Mouse (Mus musculus): ENCODE measurements around the gene Kifc5b. TPM values are rescaled to one million over a fixed set of nuclear protein-coding genes. Genes with fewer than 3 reads are reported as not detected.
"Not testable (repeated sequence)": the region's sequence is repeated elsewhere in the genome, so short reads cannot be mapped to it uniquely, and the experiment has no call there.

The Kifc5b gene
- polyA plus RNA-seq, 1 experiment from 2014 or later, result 0.69 TPM

DNA sequence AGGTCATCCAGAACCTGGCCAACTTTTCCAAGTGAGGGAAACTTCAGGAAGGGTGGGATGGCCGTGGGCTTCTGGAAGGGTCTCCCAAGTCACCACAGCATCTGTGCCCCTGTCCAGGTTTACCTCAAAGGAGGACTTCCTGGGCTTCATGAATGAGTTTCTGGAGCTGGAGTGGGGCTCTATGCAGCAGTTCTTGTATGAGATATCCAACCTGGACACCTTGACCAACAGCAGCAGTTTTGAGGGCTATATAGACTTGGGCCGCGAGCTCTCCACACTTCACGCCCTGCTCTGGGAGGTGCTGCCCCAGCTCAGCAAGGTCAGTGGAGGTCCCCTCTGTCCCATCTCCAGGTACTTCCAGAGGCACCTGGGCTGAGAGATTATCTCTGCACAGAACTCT, 42.9 kb downstream of the Kifc5b start:
- no peaks in the 10 kb centered on the region for H3K79me2 ChIP-seq (ENCODE audit: inconsistent target)
- H3K27ac ChIP-seq, result no peak overlapping the region
- WGBS (ENCODE audit: missing documents), result 98% methylated on average over 4 of the region's 4 CpGs
- H3K36me3 ChIP-seq (ENCODE audit: inconsistent target), result no peaks in the 10 kb centered on the region
- no peak overlapping the region for H3K4me3 ChIP-seq (ENCODE audit: inconsistent target)

DNA sequence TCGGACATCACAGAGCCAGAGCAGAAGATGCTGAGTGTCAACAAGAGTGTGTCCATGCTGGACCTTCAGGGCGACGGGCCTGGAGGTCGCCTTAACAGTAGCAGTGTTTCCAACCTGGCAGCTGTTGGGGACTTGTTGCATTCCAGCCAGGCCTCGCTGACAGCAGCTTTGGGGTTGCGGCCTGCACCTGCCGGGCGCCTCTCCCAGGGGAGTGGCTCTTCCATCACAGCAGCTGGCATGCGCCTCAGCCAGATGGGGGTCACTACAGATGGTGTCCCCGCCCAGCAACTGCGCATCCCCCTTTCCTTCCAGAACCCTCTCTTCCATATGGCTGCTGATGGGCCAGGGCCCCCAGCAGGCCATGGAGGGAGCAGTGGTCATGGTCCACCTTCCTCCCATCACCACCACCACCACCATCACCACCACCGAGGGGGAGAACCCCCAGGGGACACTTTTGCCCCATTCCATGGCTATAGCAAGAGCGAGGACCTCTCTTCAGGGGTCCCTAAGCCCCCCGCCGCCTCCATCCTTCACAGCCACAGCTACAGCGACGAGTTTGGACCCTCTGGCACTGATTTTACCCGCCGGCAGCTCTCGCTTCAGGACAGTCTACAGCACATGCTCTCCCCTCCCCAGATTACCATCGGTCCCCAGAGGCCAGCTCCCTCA, 44.8 kb downstream of the Kifc5b start:
- 96% methylated on average over 20 of the region's 21 CpGs for WGBS (ENCODE audit: missing documents)
- no peak overlapping the region for H3K27ac ChIP-seq
- no peak overlapping the region for H3K4me3 ChIP-seq (ENCODE audit: inconsistent target)
- no peaks in the 10 kb centered on the region for H3K79me2 ChIP-seq (ENCODE audit: inconsistent target)
- no peaks in the 10 kb centered on the region for H3K36me3 ChIP-seq (ENCODE audit: inconsistent target)

- Histone ChIP-seq H3K4me3 (ENCODE audit: inconsistent target) (no peak overlapping the region), H3K27ac (no peak overlapping the region), H3K36me3 (ENCODE audit: inconsistent target) (no peaks in the 10 kb centered on the region), H3K79me2 (ENCODE audit: inconsistent target) (no peaks in the 10 kb centered on the region)
- 97% methylated on average over 11 of the region's 11 CpGs for WGBS (ENCODE audit: missing documents)
These were observed 50.1 kb downstream of the Kifc5b start for GRCm38 (mm10) chr17:26966993-26967392.

DNA sequence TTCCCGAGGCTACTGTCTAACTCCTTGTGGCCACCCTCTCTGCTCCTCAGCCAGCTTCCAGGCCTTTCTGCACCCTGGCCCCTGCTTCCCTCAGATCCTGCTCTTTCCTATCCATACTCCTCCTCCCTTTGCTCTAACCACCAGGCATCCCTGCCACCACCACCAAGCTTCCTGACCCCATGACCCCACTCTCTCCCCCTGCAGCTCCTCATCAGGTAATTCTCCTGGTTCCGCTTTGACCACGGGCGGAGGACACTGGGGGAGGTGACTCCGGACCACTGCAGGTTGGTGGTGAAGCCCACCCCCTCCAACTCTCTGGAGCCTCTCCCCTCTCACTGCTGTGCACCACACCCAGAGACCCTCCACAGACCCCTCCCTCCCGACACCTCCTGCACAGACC, 50.6 kb downstream of the Kifc5b start:
- Histone ChIP-seq H3K36me3 (ENCODE audit: inconsistent target) (no peaks in the 10 kb centered on the region), H3K4me3 (ENCODE audit: inconsistent target) (no peak overlapping the region), H3K27ac (no peak overlapping the region), H3K79me2 (ENCODE audit: inconsistent target) (no peaks in the 10 kb centered on the region; the same call in 1 of the 2 replicates)
- 91% methylated on average over 6 of the region's 6 CpGs for WGBS (ENCODE audit: missing documents)

- 94% methylated on average over 6 of the region's 6 CpGs for WGBS (ENCODE audit: missing documents)
- no peak overlapping the region for H3K4me3 ChIP-seq (ENCODE audit: inconsistent target)
- no peak overlapping the region for H3K27ac ChIP-seq
- H3K36me3 ChIP-seq (ENCODE audit: inconsistent target), result no peaks in the 10 kb centered on the region
- peaks cover under 1% of the 10 kb centered on the region; the same call in 1 of the 2 replicates for H3K79me2 ChIP-seq (ENCODE audit: inconsistent target)
These were observed 51.3 kb downstream of the Kifc5b start for GRCm38 (mm10) chr17:26968200-26968611.

DNA sequence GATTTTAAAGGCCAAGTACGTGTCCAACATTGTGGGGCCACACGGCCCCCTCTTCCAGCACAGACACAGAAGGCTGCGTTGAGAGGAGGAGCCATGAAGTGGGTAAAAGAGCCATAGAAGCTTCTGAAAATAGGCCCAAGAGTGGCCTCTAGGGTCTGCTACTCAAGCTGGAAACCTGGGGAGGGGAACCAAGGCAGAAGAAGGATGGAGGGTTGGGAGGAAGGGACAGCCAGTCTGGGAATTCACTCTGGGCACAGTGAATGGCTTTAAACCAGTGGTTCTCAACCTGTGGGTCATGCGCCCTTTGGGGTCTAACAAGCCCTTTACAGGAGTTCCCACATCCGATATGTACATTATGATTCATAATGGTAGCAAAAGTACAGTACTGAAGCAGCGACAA, 52.4 kb downstream of the Kifc5b start:
- no peak overlapping the region for H3K27ac ChIP-seq
- H3K79me2 ChIP-seq (ENCODE audit: inconsistent target), result peaks cover 11% of the 10 kb centered on the region
- no peaks in the 10 kb centered on the region for H3K36me3 ChIP-seq (ENCODE audit: inconsistent target)
- no peak overlapping the region for H3K4me3 ChIP-seq (ENCODE audit: inconsistent target)
- 91% methylated on average over 6 of the region's 6 CpGs for WGBS (ENCODE audit: missing documents)

DNA sequence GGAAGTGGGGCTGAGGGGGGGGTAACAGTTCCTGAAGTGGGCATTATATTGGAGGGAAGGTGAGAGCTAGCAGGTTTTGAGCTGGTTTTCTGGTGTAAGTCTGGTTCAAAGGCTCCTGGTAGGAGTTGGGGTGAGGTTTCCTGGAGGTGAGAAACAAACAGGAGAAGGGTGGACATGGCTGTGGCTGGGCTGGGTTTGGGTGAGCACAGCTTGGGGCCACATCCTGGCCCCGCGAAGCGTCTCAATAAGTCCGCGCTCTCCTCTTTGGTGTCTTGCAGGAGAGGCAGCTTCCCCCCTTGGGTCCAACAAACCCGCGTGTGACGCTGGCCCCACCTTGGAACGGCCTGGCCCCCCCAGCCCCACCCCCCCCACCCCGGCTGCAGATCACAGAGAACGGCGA, 53.3 kb downstream of the Kifc5b start:
- no peak overlapping the region for H3K4me3 ChIP-seq (ENCODE audit: inconsistent target)
- WGBS (ENCODE audit: missing documents), result 73% methylated on average over 12 of the region's 12 CpGs
- H3K79me2 ChIP-seq (ENCODE audit: inconsistent target), result peaks cover 20% of the 10 kb centered on the region
- no peak overlapping the region for H3K27ac ChIP-seq
- H3K36me3 ChIP-seq (ENCODE audit: inconsistent target), result no peaks in the 10 kb centered on the region

DNA sequence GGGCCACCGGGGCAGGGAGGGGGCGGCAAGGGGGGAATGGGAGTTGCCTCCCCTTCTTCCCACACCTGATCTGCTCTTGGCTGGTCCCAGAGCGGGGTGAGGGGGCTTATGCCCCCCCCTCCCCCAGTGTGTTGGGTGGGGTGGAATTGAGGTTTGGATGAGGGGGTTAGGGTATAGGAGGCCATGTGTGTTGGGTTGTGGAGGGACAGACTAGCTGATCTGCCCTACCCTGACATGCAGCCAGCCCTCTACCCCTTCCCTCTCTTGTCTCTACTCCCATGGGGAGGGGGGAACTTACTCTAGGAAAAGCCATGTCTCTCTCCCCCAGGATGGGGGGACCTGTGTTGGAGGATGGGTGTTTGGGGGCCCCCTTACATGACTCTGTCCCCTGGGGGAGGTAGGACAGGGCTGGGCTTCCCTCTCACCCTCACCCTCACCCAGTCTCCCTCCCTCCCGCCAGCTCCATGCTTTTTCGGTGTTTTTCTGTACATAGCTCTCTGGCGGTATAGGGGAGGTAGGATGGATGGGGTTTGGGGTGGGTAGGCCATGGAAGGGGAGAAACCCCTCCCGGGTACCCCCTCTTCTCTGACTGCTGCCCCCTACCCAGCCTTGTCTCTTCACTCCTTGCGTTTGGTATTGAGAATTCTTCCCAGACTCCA, 54.5 kb downstream of the Kifc5b start:
- no peak overlapping the region for H3K4me3 ChIP-seq (ENCODE audit: inconsistent target)
- 88% methylated on average over 6 of the region's 8 CpGs for WGBS (ENCODE audit: missing documents)

GRCm38 (mm10) chr17:26972107-26972506, 55.2 kb downstream of the Kifc5b start:
- peak overlapping the region; percentile 87 for H3K4me3 ChIP-seq (ENCODE audit: inconsistent target)
- WGBS (ENCODE audit: missing documents), result 0% methylated on average over 2 of the region's 3 CpGs
- H3K79me2 ChIP-seq (ENCODE audit: inconsistent target), result peaks cover 32% of the 10 kb centered on the region
- 0 out of 2 replicates have a peak, but pooled peaks cover 10% of the 10 kb centered on the region for H3K36me3 ChIP-seq (ENCODE audit: inconsistent target)
- H3K27ac ChIP-seq, result peak overlapping the region; percentile 57

More for the DNA sequence above, 54.5 kb downstream of the Kifc5b start:
- Histone ChIP-seq H3K27ac (no peak overlapping the region), H3K36me3 (ENCODE audit: inconsistent target) (0 out of 2 replicates have a peak, but pooled peaks cover 7% of the 10 kb centered on the region), H3K79me2 (ENCODE audit: inconsistent target) (peaks cover 32% of the 10 kb centered on the region)

DNA sequence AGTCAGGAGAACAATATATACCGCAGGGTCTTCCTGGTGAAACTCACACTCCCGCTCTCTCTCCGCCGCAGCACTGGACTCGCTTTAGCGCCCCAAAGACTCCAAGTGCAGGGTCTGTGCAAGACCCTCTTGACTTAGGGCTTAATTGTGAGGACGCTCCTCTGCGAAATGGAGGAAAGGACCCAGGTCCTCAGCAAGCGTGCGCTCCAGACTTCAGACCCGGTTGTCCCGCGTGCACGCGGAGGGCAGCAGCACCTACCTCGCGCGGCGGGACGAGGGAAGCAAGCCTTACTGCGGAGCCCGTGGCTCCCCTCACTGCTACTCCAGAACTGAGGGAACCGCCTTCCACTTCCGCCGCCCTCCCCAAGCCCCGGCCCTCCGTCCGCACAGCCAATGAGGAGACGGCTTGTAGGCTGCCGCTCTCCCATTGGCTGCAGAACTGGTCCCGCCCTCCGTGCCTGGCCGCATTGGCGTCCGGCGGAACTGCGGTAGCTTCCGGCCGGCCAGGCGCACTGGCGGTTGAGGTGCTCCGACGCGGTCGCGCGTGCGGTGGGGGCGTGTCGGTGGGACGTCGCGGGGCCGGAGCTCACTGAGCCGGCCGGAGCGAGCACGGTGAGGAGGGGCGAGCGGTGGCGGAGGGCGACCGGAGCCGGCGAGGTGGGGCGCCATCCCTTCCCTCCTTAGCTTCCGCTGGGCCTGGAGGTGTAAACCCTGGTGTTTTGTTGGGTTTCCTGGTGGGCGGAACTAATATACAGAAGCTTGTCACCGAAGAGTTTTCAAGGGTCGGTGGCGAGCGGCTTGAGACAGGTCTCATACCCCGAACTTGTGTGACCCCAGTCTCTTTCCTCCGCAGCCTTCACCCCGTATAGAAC, 56.0 kb downstream of the Kifc5b start, which contains the start of gene Zbtb9:
Gene Zbtb9, plus strand, starts transcription at position 465 of the 872 bp plus-strand sequence.
- H3K36me3 ChIP-seq (ENCODE audit: inconsistent target), result 0 out of 2 replicates have a peak, but pooled peaks cover 10% of the 10 kb centered on the region
- peak within 1 kb of the TSS; percentile 57 for H3K27ac ChIP-seq
- WGBS (ENCODE audit: missing documents), result under 1% methylated on average over 75 of the region's 75 CpGs
- H3K79me2 ChIP-seq (ENCODE audit: inconsistent target), result peaks cover 32% of the 10 kb centered on the region
- H3K4me3 ChIP-seq (ENCODE audit: inconsistent target), result peak within 1 kb of the TSS; percentile 91

- peaks cover 32% of the 10 kb centered on the region for H3K79me2 ChIP-seq (ENCODE audit: inconsistent target)
- 0 out of 2 replicates have a peak, but pooled peaks cover 10% of the 10 kb centered on the region for H3K36me3 ChIP-seq (ENCODE audit: inconsistent target)
- WGBS (ENCODE audit: missing documents), result 89% methylated on average over 15 of the region's 15 CpGs
- no peak overlapping the region for H3K4me3 ChIP-seq (ENCODE audit: inconsistent target)
- no peak overlapping the region for H3K27ac ChIP-seq
These were observed 57.7 kb downstream of the Kifc5b start for GRCm38 (mm10) chr17:26974547-26974946.

GRCm38 (mm10) chr17:26975415-26975814, 58.5 kb downstream of the Kifc5b start:
- H3K79me2 ChIP-seq (ENCODE audit: inconsistent target), result peaks cover 32% of the 10 kb centered on the region
- H3K36me3 ChIP-seq (ENCODE audit: inconsistent target), result 0 out of 2 replicates have a peak, but pooled peaks cover 10% of the 10 kb centered on the region
- no peak overlapping the region for H3K27ac ChIP-seq
- no peak overlapping the region for H3K4me3 ChIP-seq (ENCODE audit: inconsistent target)

DNA sequence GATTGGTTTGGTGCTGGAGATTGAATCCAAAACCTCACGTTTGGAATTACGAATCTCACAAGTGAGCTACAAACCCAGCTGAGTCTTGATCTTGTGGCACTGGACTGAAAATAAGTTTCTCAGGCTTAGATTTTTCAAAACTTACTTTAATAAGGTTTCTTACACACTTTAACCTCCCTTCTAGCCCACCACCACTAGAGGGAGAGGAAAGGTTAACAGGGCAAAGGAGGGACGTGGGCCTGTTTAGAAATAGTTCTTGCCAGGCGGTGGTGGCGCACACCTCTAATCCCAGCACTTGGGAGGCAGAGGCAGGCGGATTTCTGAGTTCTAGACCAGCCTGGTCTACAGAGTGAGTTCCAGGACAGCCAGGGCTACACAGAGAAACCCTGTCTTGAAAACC, 60.5 kb downstream of the Kifc5b start:
- not testable (repeated sequence) for H3K27ac ChIP-seq; H3K4me3 ChIP-seq (ENCODE audit: inconsistent target)
- Histone ChIP-seq H3K36me3 (ENCODE audit: inconsistent target) (0 out of 2 replicates have a peak, but pooled peaks cover 10% of the 10 kb centered on the region), H3K79me2 (ENCODE audit: inconsistent target) (peaks cover 32% of the 10 kb centered on the region)
- WGBS (ENCODE audit: missing documents), result 94% methylated on average over 5 of the region's 6 CpGs

GRCm38 (mm10) chr17:26979426-26979825, 62.5 kb downstream of the Kifc5b start:
- 0 out of 2 replicates have a peak, but pooled peaks cover 10% of the 10 kb centered on the region for H3K36me3 ChIP-seq (ENCODE audit: inconsistent target)
- H3K4me3 ChIP-seq (ENCODE audit: inconsistent target), result no peak overlapping the region
- no peak overlapping the region for H3K27ac ChIP-seq
- H3K79me2 ChIP-seq (ENCODE audit: inconsistent target), result peaks cover 20% of the 10 kb centered on the region
- 37% methylated on average over 2 of the region's 2 CpGs for WGBS (ENCODE audit: missing documents)
